Mouse (Mus musculus) subcutaneous adipose tissue, adult 2 months (tissue): ENCODE data around the gene Bola1. TPM values are rescaled to one million over a fixed set of nuclear protein-coding genes. Genes with fewer than 3 reads are reported as not detected.

Source experiments
- polyA plus RNA-seq: library from polyadenylated mRNA; depleted of rRNA; stranded (reverse); fragments of >200 nt; gene quantifications from 2 replicates; pipeline ENCODE4 v1.2.3, GENCODE M21; 2012; ENCODE audit warnings: low replicate concordance; rRNA removed

Bola1 gene
- polyA plus RNA-seq, 1 experiment = 55.8 TPM

Other genes starting within 250 kb of the Bola1 start
- 62.6 and 132 TPM in 2 replicates for gene Plekho1, start 223.7 kb downstream of the Bola1 start, polyA plus RNA-seq
- gene Vps45, start 161.2 kb downstream of the Bola1 start, polyA plus RNA-seq = 6.9 and 8.3 TPM in 2 replicates
- gene Otud7b, start 115.2 kb downstream of the Bola1 start, polyA plus RNA-seq = 9.3 and 15.2 TPM in 2 replicates
- gene Mtmr11, start 57.7 kb downstream of the Bola1 start, polyA plus RNA-seq = 21.6 and 30.8 TPM in 2 replicates
- 42.2 and 80.9 TPM in 2 replicates for gene Sf3b4, start 47.4 kb downstream of the Bola1 start, polyA plus RNA-seq
- 1.5 and 9.7 TPM in 2 replicates for gene Sv2a, start 38.6 kb downstream of the Bola1 start, polyA plus RNA-seq
- gene Hist2h2ab, start 156 bp upstream of the Bola1 start, polyA plus RNA-seq = 3.5 TPM in 1 of 2 replicates, not detected in the other
- 1.6 and 9.3 TPM in 2 replicates for gene Hist2h2ac, start 1.2 kb upstream of the Bola1 start, polyA plus RNA-seq
- 4.4 and 6.0 TPM in 2 replicates for gene Hist2h2be, start 1.4 kb upstream of the Bola1 start, polyA plus RNA-seq
- gene Hist2h3c2, start 19.4 kb upstream of the Bola1 start, polyA plus RNA-seq = 33.9 and 43.2 TPM in 2 replicates
- 97.9 and 418 TPM in 2 replicates for gene Hist2h2aa2, start 20.6 kb upstream of the Bola1 start, polyA plus RNA-seq
- gene Hist2h2aa1, start 25.8 kb upstream of the Bola1 start, polyA plus RNA-seq = 300 and 841 TPM in 2 replicates
- gene Hist2h3c1, start 27.0 kb upstream of the Bola1 start, polyA plus RNA-seq = not detected in 2 replicates
- 1.4 and 5.8 TPM in 2 replicates for gene Hist2h4, start 43.6 kb upstream of the Bola1 start, polyA plus RNA-seq
- 7.6 and 40.3 TPM in 2 replicates for gene Hist2h3b, start 48.9 kb upstream of the Bola1 start, polyA plus RNA-seq
- gene Hist2h2bb, start 50.0 kb upstream of the Bola1 start, polyA plus RNA-seq = 0.57 and 1.7 TPM in 2 replicates
- 3.7 and 10.2 TPM in 2 replicates for gene Fcgr1, start 74.3 kb upstream of the Bola1 start, polyA plus RNA-seq
- gene BC107364, start 232.6 kb upstream of the Bola1 start, polyA plus RNA-seq = not detected in 2 replicates